Mouse (Mus musculus) limb, embryonic 10.5 days (tissue): Measurements from ENCODE around the gene Vmn2r81. TPM values are rescaled to one million over a fixed set of nuclear protein-coding genes. Genes with fewer than 3 reads are reported as not detected.
"Not testable (repeated sequence)": the region's sequence is repeated elsewhere in the genome, so short reads cannot be mapped to it uniquely, and the experiment has no call there.

ENCODE experiments used
- DNase-seq: peaks from one replicate; pipeline ENCODE4 v3.0.0-alpha.2; 2017; ENCODE audit warnings: low spot score
- H3K27ac ChIP-seq: fragments of 300-500 bp; sonication (generic); 2 replicates; pipeline ENCODE4 v1.5.1; 2016; ENCODE audit warnings: mild to moderate bottlenecking
- H3K27me3 ChIP-seq: fragments of 300-500 bp; sonication (generic); 2 replicates; pipeline ENCODE4 v1.6.1; 2016; ENCODE audit warnings: low read depth, mild to moderate bottlenecking; ENCODE audit not compliant: poor library complexity, severe bottlenecking
- H3K36me3 ChIP-seq: fragments of 300-500 bp; sonication (generic); 2 replicates; pipeline ENCODE4 v1.6.1; 2016; ENCODE audit warnings: mild to moderate bottlenecking, moderate library complexity
- H3K4me1 ChIP-seq: fragments of 300-500 bp; sonication (generic); 2 replicates; pipeline ENCODE4 v1.6.1; 2016
- H3K4me3 ChIP-seq: fragments of 300-500 bp; sonication (generic); 2 replicates; pipeline ENCODE4 v1.5.1; 2016; ENCODE audit warnings: mild to moderate bottlenecking, moderate library complexity
- H3K9me3 ChIP-seq: fragments of 300-500 bp; sonication (generic); replicated peaks from 2 replicates; pipeline ENCODE4 v1.6.1; 2016; ENCODE audit warnings: mild to moderate bottlenecking
- WGBS: fragments of 180-500 bp; shearing (Covaris S2); methylation state at CpG from one replicate; pipeline ENCODE4 v1.1.7; 2016; 5-methylcytosine and 5-hydroxymethylcytosine counted together
- polyA plus RNA-seq: library from polyadenylated mRNA; unstranded; fragments of >200 nt; fragmentation: Nextera tagmentation; extraction: Ambion mirVana; gene quantifications from 2 replicates; pipeline ENCODE4 v1.2.1, GENCODE M21; 2016

Gene Vmn2r81
- not detected in 2 replicates for polyA plus RNA-seq

DNA sequence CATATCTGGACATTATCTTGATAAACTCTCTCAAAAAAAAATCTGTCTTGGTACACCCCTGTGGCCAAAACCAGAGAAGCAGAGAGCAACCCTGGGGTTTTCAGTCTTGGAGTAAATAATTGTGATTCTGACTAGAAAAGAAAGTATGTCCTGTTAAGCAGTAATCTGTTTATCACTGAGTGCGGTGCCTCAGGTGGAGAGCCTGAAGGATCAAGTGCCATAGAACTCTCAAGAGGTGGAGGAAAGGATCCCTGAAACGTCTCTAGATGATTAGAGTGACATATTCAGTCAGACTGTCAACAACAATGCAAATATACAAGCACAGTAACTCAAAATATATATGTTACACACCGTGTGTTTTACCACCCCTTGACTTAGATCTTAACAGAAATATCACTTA lies at the start of gene Vmn2r81:
TSS of gene Vmn2r81 (plus strand) at position 301 of the 400 bp plus-strand sequence.
- DNase-seq, H3K27ac ChIP-seq, H3K36me3 ChIP-seq, H3K9me3 ChIP-seq, H3K27me3 ChIP-seq, H3K4me1 ChIP-seq, H3K4me3 ChIP-seq: not testable (repeated sequence)
- WGBS = 80% methylated on average over 3 of the region's 3 CpGs

DNA sequence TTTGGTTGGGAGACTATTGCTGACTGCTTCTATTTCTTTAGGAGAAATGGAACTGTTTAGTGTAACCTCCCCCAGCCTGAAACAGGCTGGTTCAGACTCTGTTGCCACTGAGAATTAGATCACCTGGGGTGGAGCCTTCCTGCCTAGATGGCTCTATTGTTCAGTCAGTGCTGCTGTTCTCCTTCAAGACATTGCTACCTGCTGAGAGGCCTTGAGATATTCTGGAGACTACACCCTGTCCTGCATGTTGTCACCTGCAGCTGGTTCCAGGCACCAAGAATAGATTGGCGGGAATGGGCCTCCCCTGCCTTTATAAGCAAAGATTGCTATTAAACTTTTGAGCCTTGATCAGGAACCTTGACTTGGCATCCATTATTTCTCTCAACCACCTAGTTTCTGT lies 47.5 kb upstream of the Vmn2r81 start:
- not testable (repeated sequence) for H3K9me3 ChIP-seq, H3K36me3 ChIP-seq, H3K27ac ChIP-seq, H3K4me1 ChIP-seq, H3K4me3 ChIP-seq, H3K27me3 ChIP-seq, DNase-seq
- 91% methylated on average over 1 of the region's 1 CpGs for WGBS

DNA sequence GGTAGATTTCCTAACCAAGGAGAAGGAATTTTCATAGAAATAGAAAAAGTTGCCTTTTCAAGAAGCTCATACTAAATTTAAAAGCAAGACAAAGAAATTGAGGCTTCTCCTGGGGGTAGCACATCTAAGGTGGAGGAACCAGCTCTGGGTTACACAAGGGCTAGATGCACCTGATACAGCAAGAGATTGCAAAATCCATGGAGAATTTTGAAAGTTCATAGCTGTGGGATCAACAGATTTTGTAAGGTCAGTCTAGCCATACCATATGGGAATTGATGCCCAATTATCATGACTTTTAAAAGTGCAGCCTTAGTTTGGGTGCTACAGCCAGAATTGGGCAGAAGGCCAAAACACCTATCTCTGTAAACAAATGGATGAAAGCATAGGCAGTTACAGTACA lies 27.1 kb upstream of the Vmn2r81 start:
- H3K36me3 ChIP-seq = no peaks in the 10 kb centered on the region
- no peak overlapping the region for H3K27ac ChIP-seq
- H3K4me1 ChIP-seq = no peaks in the 10 kb centered on the region
- H3K9me3 ChIP-seq = no peaks in the 10 kb centered on the region
- no peaks in the 10 kb centered on the region for H3K27me3 ChIP-seq
- no peak overlapping the region for H3K4me3 ChIP-seq
- DNase-seq = no peak

- H3K27me3 ChIP-seq = no peaks in the 10 kb centered on the region
- H3K9me3 ChIP-seq = no peaks in the 10 kb centered on the region
- no peak for DNase-seq
- no peaks in the 10 kb centered on the region for H3K36me3 ChIP-seq
- no peaks in the 10 kb centered on the region for H3K4me1 ChIP-seq
- H3K4me3 ChIP-seq = no peak overlapping the region
- H3K27ac ChIP-seq = no peak overlapping the region
These were observed 25.9 kb upstream of the Vmn2r81 start for GRCm38 (mm10) chr10:79221606-79222005.

DNA sequence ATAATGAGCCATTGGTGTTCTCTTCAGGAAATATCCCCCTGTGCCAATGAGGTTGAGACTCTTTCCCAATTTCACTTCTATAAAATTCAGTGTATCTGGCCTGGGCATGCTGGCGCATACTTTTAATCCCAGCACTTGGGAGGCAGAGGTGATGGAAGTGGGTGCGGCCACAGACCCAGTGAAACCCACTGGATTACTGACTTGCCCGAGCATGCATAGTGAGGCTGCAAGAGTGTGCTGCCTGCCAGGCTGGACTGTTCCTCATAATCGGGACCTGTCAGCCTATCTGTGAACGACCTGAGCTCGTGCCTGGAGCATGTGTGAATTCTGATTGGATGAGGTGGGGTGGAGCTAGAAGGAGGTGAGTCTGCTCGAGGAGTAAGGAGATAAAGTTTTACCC lies 25.3 kb upstream of the Vmn2r81 start:
- Histone ChIP-seq H3K36me3 (no peaks in the 10 kb centered on the region), H3K4me1 (no peaks in the 10 kb centered on the region), H3K4me3 (no peak overlapping the region), H3K27ac (no peak overlapping the region), H3K27me3 (no peaks in the 10 kb centered on the region), H3K9me3 (no peaks in the 10 kb centered on the region)
- WGBS = 78% methylated on average over 7 of the region's 7 CpGs
- DNase-seq = no peak

DNA sequence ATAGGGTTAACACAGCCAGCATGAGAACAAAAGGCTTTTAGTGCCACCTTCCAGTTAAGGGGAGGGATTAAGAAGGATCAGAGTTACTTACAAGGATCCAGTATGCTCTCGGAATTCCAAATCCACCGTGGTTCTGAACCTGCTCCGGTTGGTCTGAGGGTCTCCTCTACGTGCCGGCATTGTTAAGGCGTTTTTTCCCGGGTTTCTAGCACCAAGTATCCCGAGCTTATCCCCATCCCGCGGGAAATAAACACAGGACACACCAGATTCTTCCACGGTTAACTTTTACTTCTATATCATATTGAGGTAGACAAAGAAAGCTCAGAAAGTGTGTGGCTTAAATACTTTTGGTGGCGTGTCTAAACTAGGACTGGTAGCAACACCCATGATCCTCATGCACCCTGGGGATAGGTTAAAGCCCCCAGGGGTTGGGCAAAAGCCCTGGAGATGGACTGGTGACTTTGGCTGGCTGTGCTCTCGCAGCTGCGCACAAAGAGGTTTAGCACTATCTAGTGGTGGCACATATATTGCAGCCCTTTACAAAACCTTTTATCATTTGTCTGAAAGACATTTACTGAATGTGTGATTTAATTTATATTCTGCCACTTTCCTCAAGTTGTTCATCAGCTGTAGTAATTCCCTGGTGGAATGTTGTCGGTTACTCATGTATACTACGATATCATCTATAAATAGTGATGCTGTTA lies 74.7 kb downstream of the Vmn2r81 start:
- H3K9me3 ChIP-seq, H3K27me3 ChIP-seq, H3K4me1 ChIP-seq, H3K36me3 ChIP-seq: not testable (repeated sequence)
- WGBS = 5% methylated on average over 16 of the region's 16 CpGs
- Histone ChIP-seq H3K4me3 (peak overlapping the region; percentile 43), H3K27ac (peak overlapping the region; percentile 77)
- DNase-seq = peak; percentile 47

DNA sequence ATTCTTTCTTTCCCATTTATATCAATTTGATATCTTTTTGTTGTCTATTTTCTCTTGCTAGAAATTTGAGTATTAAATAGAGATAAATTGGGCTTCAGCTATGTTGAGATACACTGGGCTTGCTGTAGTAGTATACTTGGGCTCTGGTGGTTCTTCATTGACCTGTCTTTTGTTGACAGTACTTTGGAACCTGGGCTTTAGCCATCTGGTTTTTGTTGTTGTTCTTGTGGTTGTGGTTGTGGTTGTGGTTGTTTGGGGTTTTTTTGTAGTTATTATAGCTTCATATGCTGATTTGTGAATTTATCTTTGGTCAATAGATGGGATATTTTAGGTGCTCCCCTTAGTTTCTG lies 75.2 kb downstream of the Vmn2r81 start:
- Histone ChIP-seq H3K36me3 (no peaks in the 10 kb centered on the region), H3K4me1 (no peaks in the 10 kb centered on the region), H3K27ac (no peak overlapping the region), H3K9me3 (no peaks in the 10 kb centered on the region), H3K27me3 (no peaks in the 10 kb centered on the region), H3K4me3 (no peak overlapping the region)
- no peak for DNase-seq

Other genes starting within 250 kb of the Vmn2r81 start
- not detected in 2 replicates for gene Olfr1351, start 235.2 kb upstream of the Vmn2r81 start, polyA plus RNA-seq
- 0.14 TPM in 1 of 2 replicates, not detected in the other for gene Olfr57, start 219.0 kb upstream of the Vmn2r81 start, polyA plus RNA-seq
- 28.8 and 37.2 TPM in 2 replicates for gene 2610008E11Rik, start 150.1 kb upstream of the Vmn2r81 start, polyA plus RNA-seq
- not detected in 2 replicates for gene Vmn2r80, start 98.9 kb upstream of the Vmn2r81 start, polyA plus RNA-seq
- gene Vmn2r82, start 108.8 kb downstream of the Vmn2r81 start, polyA plus RNA-seq = not detected in 2 replicates
- gene Vmn2r83, start 221.0 kb downstream of the Vmn2r81 start, polyA plus RNA-seq = not detected in 2 replicates